Mouse (Mus musculus): Measurements from ENCODE around the gene Adarb1.

DNA sequence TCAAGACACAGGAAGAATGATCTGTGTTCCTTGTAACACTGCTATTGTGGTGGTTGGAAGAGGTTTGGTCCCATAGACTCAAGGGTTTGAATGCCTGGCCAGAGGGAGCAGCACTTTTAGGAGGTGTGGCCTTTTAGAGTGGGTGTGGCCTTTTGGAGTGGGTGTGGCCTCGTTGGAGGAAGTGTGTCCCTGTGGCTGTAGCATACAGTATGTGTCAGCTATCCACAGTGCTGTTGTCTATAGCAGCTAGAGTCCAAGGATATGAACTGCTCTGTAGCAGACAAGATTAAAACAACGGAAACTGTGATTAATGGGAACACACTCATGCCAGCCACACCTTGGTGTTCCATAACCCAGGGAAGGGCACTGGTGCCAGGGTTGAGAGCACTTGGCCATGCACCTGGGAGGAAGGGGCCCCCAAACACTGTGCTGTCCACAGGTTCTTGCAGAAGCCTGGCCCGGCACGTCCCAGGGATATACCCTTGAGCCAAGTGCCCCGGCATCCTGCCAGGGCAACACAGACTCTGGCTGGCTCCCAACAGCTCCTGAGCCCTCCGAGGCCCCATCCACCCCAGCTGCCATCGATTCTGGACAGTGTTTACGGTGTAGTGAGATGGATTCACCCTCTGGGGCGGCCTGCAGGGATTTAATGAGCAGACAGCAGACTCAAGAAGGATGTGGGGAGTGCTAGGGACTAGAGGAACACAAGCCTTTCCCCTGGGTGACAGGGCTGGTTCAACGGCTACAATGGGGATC is 46.3 kb upstream of the Adarb1 start:
- TF ChIP-seq POLR2A (IDR thresholded peaks at IDR 0.05; ENCODE audit: control insufficient read depth, extremely low read depth, insufficient read depth, low read length, poor library complexity): no peak
- no peak for TF ChIP-seq CTCF (IDR thresholded peaks at IDR 0.05; ENCODE audit: borderline replicate concordance, control insufficient read depth, extremely low read depth, insufficient read depth, low read length, poor library complexity)
